Mouse (Mus musculus) liver, embryonic 14.5 days (tissue): ENCODE data around the gene Lrrc8a. TPM values are rescaled to one million over a fixed set of nuclear protein-coding genes. Genes with fewer than 3 reads are reported as not detected.

ENCODE experiments used
- ATAC-seq: fragments of 200-750 bp; cut with Nextera tagmentation; 2 replicates; pipeline ENCODE4 v1.8.0; 2017; ENCODE audit warnings: moderate number of reproducible peaks, mild to moderate bottlenecking, moderate library complexity; ENCODE audit not compliant: insufficient read depth
- DNase-seq, 3 experiments: peaks; one replicate each; pipeline ENCODE4 v3.0.0-alpha.2; 2012 to 2013; ENCODE audit warnings: low read depth in 3 of 3, low spot score in 3 of 3
- H3K27ac ChIP-seq: fragments of 300-500 bp; sonication (generic); 2 replicates; pipeline ENCODE4 v1.5.1; 2014; ENCODE audit warnings: moderate library complexity, mild to moderate bottlenecking, control low read depth, inconsistent platforms
- H3K27me3 ChIP-seq: fragments of 300-500 bp; sonication (generic); 2 replicates; pipeline ENCODE4 v1.6.1; 2014; ENCODE audit warnings: mild to moderate bottlenecking, low read length, moderate library complexity; ENCODE audit not compliant: control insufficient read depth, insufficient read depth
- H3K36me3 ChIP-seq: fragments of 300-500 bp; sonication (generic); replicated peaks from 2 replicates; pipeline ENCODE4 v1.6.1; 2014; ENCODE audit warnings: low read depth; ENCODE audit not compliant: control insufficient read depth, insufficient read depth
- H3K4me1 ChIP-seq, 2 experiments: fragments of 200-500 bp in 1 of 2; fragments of 300-500 bp in 1 of 2; sonication (generic) in 1 of 2; replicated peaks; 2 replicates each; pipeline ENCODE4 v1.6.1; 2012 to 2014; ENCODE audit warnings: antibody characterized with exemption in 1 of 2, inconsistent platforms in 1 of 2, low read length in 1 of 2; ENCODE audit not compliant: control insufficient read depth in 2 of 2, insufficient read depth in 2 of 2
- H3K4me2 ChIP-seq: fragments of 300-500 bp; sonication (generic); 2 replicates; pipeline ENCODE4 v1.6.1; 2014; ENCODE audit warnings: low read depth, mild to moderate bottlenecking, control low read depth, moderate library complexity
- H3K4me3 ChIP-seq, 2 experiments: fragments of 200-500 bp in 1 of 2; fragments of 300-500 bp in 1 of 2; sonication (generic) in 1 of 2; 2 replicates each; pipeline ENCODE4 v1.5.1; 2012 to 2014; ENCODE audit warnings: low read depth in 2 of 2, low read length in 2 of 2, mild to moderate bottlenecking in 2 of 2, control low read depth in 1 of 2, inconsistent platforms in 1 of 2, moderate library complexity in 1 of 2; ENCODE audit not compliant: insufficient read depth in 1 of 2
- H3K9ac ChIP-seq: fragments of 300-500 bp; sonication (generic); replicated peaks from 2 replicates; pipeline ENCODE4 v1.6.1; 2014; ENCODE audit warnings: mild to moderate bottlenecking, control low read depth, moderate library complexity
- H3K9me3 ChIP-seq: fragments of 300-500 bp; sonication (generic); 2 replicates; pipeline ENCODE4 v1.6.1; 2016; ENCODE audit warnings: low read length, mixed read lengths; ENCODE audit not compliant: control insufficient read depth
- CTCF ChIP-seq: IDR thresholded peaks from 2 replicates; pipeline ENCODE4 v1.5.1; 2016; ENCODE audit warnings: antibody characterized with exemption, low read depth, control low read depth
- EP300 ChIP-seq: IDR thresholded peaks from 2 replicates; pipeline ENCODE4 v1.6.1; 2016; ENCODE audit warnings: antibody characterized with exemption, low read depth
- WGBS: fragments of 180-500 bp; shearing (Covaris S2); extraction: QIAGEN DNeasy Blood & Tissue Kit; methylation state at CpG from one replicate; pipeline ENCODE4 v1.1.7; 2014; ENCODE audit not compliant: insufficient replicate concordance; 5-methylcytosine and 5-hydroxymethylcytosine counted together
- polyA plus RNA-seq, 2 experiments: library from polyadenylated mRNA; depleted of rRNA in 1 of 2; stranded (reverse) in 1 of 2; unstranded in 1 of 2; fragments of >200 nt; fragmentation: Nextera tagmentation in 1 of 2; extraction: Ambion mirVana in 1 of 2; gene quantifications; 2 replicates each; pipeline versions ENCODE4 v1.2.1 to v1.2.3; 2012 to 2014

Lrrc8a gene
- polyA plus RNA-seq, 2 experiments: 3.4 to 10.8 TPM

DNA sequence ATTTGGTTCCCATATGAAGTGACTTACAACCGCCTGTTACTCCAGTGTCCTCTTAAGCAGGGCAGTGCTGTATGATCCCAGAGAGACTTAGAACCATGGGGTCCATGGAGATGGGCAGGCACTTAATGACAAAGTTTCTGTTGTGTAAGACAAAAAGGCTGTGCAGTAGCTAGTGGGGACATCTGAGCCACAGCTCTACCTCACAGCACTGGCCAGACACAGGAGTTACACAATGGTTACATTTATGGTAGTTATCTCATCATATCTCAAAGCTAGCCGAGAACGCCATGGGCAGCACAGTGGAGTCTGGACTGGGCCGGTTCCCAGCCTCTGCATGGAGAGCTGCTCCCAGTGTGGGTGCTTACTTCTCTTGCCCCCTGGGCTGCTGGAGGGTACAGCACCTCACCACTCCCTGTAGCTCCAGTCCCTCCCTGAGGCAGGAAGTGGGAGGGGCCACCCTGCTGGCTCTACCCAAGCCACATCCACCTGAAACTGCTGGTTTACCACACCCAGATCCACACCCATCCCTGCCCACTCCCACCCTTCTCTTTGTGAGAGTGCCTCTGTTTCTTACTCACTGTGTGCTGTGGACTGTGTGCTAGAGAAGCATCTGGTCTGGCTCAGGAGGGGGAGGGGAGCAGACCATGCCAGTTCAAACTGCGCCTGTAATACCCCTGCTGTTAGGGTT, 14.0 kb downstream of the Lrrc8a start:
- H3K4me2 ChIP-seq: no peak overlapping the region
- WGBS: 34% methylated on average over 5 of the region's 5 CpGs
- ATAC-seq (peak; percentile 82), DNase-seq (peak in 1 of 3 experiments; percentile 36)
- H3K4me1 ChIP-seq: peaks cover 6 to 10% of the 10 kb centered on the region in 2 experiments; a peak in 3 of 4 replicates
- H3K9me3 ChIP-seq: no peaks in the 10 kb centered on the region
- TF ChIP-seq CTCF: no peak
- TF ChIP-seq EP300: no peak
- peaks cover 15% of the 10 kb centered on the region for H3K36me3 ChIP-seq
- H3K9ac ChIP-seq: no peak overlapping the region
- no peaks in the 10 kb centered on the region for H3K27me3 ChIP-seq
- no peak overlapping the region for H3K27ac ChIP-seq
- no peak overlapping the region for H3K4me3 ChIP-seq

DNA sequence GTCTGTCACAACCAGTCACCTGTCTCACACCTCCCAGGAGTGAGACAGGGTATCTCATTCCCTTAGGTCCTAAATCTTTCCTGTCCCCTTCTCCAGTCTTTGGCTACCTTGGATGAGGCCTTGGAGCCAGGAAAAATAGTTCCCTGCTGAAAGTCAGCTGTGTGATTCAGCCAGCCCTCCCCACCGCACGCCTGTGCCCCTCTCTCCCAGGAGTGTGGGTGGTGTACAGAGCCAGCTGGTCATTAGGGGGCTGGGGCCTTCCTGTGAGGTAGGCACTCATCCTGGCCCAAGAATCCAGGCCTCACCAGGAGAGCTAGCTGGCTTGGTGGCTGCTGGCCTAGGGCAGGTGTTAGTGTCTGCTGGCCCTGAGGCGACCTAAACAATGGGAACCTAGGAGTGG, 15.0 kb downstream of the Lrrc8a start:
- no peak for ATAC-seq
- DNase-seq: no peak
- Histone ChIP-seq H3K27ac (no peak overlapping the region), H3K9me3 (no peaks in the 10 kb centered on the region), H3K4me3 (no peak overlapping the region), H3K4me1 (peaks cover 6 to 10% of the 10 kb centered on the region in 2 experiments; a peak in 3 of 4 replicates), H3K9ac (no peak overlapping the region), H3K27me3 (no peaks in the 10 kb centered on the region), H3K4me2 (no peak overlapping the region), H3K36me3 (peaks cover 23% of the 10 kb centered on the region)
- 84% methylated on average over 3 of the region's 3 CpGs for WGBS
- TF ChIP-seq EP300 (no peak), CTCF (no peak)

DNA sequence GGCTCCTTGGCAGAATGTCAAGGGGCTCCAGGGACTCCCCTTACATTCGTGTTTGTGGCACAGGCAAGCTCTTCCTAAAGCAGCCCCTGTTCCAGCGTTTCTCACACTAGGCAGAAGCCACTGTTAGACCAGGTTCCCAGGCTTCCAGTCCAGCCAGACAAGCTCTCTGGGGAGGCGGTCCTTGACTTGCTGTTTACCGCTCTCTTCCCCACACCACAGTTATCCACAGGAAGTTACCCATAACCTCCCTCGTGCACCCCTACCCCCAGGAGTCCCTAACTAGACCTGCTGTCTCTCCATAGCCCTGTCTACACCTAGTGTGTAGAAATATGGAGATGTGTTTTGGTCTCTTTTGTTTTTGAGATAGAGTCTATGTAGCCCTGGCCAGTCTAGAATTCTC, 16.3 kb downstream of the Lrrc8a start:
- H3K4me1 ChIP-seq: peaks cover 6 to 15% of the 10 kb centered on the region in 2 experiments; a peak in 3 of 4 replicates
- TF ChIP-seq EP300 (no peak), CTCF (no peak)
- no peak overlapping the region for H3K4me3 ChIP-seq
- no peaks in the 10 kb centered on the region for H3K9me3 ChIP-seq
- H3K36me3 ChIP-seq: peaks cover 27% of the 10 kb centered on the region
- ATAC-seq (no peak), DNase-seq (no peak)
- no peak overlapping the region for H3K4me2 ChIP-seq
- no peak overlapping the region for H3K9ac ChIP-seq
- WGBS: 34% methylated on average over 5 of the region's 5 CpGs
- no peak overlapping the region for H3K27ac ChIP-seq
- no peaks in the 10 kb centered on the region for H3K27me3 ChIP-seq

DNA sequence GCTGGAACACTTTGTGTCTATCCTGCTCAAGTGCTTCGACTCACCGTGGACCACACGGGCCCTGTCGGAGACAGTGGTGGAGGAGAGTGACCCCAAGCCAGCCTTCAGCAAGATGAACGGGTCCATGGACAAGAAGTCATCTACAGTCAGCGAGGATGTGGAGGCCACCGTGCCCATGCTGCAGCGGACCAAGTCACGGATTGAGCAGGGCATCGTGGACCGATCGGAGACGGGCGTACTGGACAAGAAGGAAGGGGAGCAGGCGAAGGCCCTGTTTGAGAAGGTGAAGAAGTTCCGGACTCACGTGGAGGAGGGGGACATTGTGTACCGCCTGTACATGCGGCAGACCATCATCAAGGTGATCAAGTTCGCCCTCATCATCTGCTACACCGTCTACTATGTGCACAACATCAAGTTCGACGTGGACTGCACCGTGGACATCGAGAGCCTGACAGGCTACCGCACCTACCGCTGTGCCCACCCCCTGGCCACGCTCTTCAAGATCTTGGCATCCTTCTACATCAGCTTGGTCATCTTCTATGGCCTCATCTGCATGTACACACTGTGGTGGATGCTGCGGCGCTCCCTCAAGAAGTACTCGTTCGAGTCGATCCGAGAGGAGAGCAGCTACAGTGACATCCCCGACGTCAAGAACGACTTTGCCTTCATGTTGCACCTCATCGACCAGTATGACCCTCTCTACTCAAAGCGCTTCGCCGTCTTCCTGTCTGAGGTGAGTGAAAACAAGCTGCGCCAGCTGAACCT, 18.3 kb downstream of the Lrrc8a start:
- no peak for ATAC-seq
- DNase-seq: no peak
- peaks cover 6 to 15% of the 10 kb centered on the region in 2 experiments; a peak in 3 of 4 replicates for H3K4me1 ChIP-seq
- TF ChIP-seq CTCF (no peak), EP300 (no peak)
- no peak overlapping the region for H3K4me2 ChIP-seq
- no peak overlapping the region for H3K9ac ChIP-seq
- no peaks in the 10 kb centered on the region for H3K27me3 ChIP-seq
- no peaks in the 10 kb centered on the region for H3K9me3 ChIP-seq
- no peak overlapping the region for H3K4me3 ChIP-seq
- H3K27ac ChIP-seq: no peak overlapping the region
- peaks cover 31% of the 10 kb centered on the region for H3K36me3 ChIP-seq
- 90% methylated on average over 42 of the region's 42 CpGs for WGBS

DNA sequence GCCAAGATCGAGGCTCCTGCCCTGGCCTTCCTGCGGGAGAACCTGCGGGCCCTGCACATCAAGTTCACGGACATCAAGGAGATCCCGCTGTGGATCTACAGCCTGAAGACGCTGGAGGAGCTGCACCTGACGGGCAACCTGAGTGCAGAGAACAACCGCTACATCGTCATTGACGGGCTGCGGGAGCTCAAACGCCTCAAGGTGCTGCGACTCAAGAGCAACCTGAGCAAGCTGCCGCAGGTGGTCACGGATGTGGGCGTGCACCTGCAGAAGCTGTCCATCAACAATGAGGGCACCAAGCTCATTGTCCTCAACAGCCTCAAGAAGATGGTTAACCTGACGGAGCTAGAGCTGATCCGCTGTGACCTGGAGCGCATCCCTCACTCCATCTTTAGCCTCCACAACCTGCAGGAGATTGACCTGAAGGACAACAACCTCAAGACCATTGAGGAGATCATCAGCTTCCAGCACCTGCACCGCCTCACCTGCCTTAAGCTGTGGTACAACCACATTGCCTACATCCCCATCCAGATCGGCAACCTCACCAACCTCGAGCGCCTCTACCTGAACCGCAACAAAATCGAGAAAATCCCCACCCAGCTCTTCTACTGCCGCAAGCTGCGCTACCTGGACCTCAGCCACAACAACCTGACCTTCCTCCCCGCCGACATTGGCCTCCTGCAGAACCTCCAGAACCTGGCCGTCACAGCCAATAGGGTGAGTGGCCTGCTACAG, 19.3 kb downstream of the Lrrc8a start:
- H3K27ac ChIP-seq: no peak overlapping the region
- DNase-seq (no peak), ATAC-seq (no peak)
- TF ChIP-seq EP300 (no peak), CTCF (no peak)
- H3K4me1 ChIP-seq: peaks cover 3 to 9% of the 10 kb centered on the region in 2 experiments; a peak in 3 of 4 replicates
- no peak overlapping the region for H3K4me3 ChIP-seq
- WGBS: 92% methylated on average over 30 of the region's 30 CpGs
- H3K9me3 ChIP-seq: no peaks in the 10 kb centered on the region
- H3K9ac ChIP-seq: no peak overlapping the region
- peaks cover 31% of the 10 kb centered on the region for H3K36me3 ChIP-seq
- no peaks in the 10 kb centered on the region for H3K27me3 ChIP-seq
- H3K4me2 ChIP-seq: no peak overlapping the region
